Mouse (Mus musculus): ENCODE data around the gene Prrt1. TPM values are rescaled to one million over a fixed set of nuclear protein-coding genes. Genes with fewer than 3 reads are reported as not detected.

Prrt1 gene
- polyA plus RNA-seq, 1 experiment from 2014 or later = 0.16 TPM

- Histone ChIP-seq H3K4me3 (ENCODE audit: inconsistent target) (peak overlapping the region; percentile 75), H3K36me3 (ENCODE audit: inconsistent target) (peaks cover 11% of the 10 kb centered on the region; the same call in 1 of the 2 replicates), H3K27ac (peak overlapping the region; percentile 46; the same call in 1 of the 2 replicates), H3K79me2 (ENCODE audit: inconsistent target) (peaks cover 55% of the 10 kb centered on the region)
- 18% methylated on average over 31 of the region's 32 CpGs for WGBS (ENCODE audit: missing documents)
Measured at GRCm38 (mm10) chr17:34606186-34607039, 22.9 kb upstream of the Prrt1 start.

DNA sequence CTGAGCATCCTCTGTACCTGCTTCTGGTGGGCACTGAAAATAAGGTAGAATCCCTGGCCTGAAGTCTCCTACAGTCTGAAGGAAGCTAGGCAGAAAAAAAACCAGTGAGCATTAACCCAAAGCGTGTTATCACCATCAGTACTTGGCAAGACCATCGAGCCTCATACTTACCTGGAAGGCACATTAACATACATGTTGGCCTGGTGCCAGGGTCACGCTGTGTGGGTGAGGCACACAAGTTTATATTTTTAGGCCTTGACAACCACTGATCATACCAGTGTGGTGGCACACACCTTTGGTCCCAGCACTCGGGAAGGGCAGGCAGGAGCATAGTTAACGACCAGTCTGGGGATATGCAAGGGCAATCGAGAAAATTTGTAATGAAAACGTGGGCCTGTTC lies 21.3 kb upstream of the Prrt1 start:
- Histone ChIP-seq H3K4me3 (ENCODE audit: inconsistent target) (no peak overlapping the region), H3K79me2 (ENCODE audit: inconsistent target) (peaks cover 41% of the 10 kb centered on the region), H3K36me3 (ENCODE audit: inconsistent target) (peaks cover 26% of the 10 kb centered on the region; the same call in 1 of the 2 replicates), H3K27ac (no peak overlapping the region)
- 78% methylated on average over 7 of the region's 7 CpGs for WGBS (ENCODE audit: missing documents)

DNA sequence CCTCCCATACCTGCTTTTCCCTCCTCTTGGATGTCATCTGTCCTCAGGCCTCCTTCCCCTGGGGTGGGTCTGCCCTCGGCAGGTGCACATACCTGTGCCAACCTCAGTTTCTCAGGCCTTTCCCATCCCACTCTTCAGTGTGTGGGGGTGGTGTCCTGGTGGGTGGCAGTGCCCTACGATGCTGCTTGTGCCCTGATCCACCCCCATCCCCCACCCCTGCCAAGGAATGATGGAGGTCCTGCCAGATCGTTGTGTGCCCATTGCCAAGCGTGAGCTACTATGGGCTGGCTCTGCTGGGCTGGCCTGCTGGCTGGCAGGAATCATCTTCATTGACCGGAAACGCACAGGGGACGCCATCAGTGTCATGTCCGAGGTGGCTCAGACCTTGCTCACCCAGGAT lies 18.3 kb upstream of the Prrt1 start:
- WGBS (ENCODE audit: missing documents) = 92% methylated on average over 8 of the region's 8 CpGs
- peaks cover 36% of the 10 kb centered on the region for H3K79me2 ChIP-seq (ENCODE audit: inconsistent target)
- no peak overlapping the region for H3K27ac ChIP-seq
- no peak overlapping the region for H3K4me3 ChIP-seq (ENCODE audit: inconsistent target)
- peaks cover 43% of the 10 kb centered on the region; the same call in 1 of the 2 replicates for H3K36me3 ChIP-seq (ENCODE audit: inconsistent target)

DNA sequence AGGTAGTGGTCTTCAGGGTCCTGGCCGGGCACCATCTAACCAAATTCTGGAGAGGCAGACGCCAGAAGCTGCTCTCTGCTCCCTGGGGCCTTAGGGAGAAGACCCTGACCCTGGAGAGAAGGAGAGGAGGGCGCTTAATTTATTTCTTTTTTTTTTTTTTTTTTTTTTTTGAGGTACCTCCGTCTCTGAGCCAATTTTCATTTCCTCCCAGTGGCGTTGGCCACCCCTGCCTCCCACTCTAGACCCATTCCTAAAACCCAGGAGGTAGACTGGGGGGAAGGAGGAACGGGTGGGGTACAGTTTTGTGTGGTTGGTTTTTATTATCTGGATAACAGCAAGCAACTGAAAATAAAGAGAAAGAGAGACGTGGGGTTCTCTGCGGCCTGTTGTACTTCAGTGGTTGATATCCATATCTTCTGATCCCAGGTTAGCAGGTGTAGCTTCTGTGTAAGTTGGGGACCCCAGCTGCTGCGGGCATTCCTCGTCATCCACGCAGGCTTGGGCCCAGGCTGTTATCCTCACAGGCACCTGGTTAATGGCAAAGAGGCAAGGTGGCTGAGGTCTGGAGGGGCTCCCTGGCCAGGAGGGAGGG lies 16.2 kb upstream of the Prrt1 start:
- 78% methylated on average over 11 of the region's 11 CpGs for WGBS (ENCODE audit: missing documents)
- Histone ChIP-seq H3K27ac (no peak overlapping the region), H3K4me3 (ENCODE audit: inconsistent target) (no peak overlapping the region), H3K79me2 (ENCODE audit: inconsistent target) (peaks cover 15% of the 10 kb centered on the region), H3K36me3 (ENCODE audit: inconsistent target) (peaks cover 53% of the 10 kb centered on the region)

DNA sequence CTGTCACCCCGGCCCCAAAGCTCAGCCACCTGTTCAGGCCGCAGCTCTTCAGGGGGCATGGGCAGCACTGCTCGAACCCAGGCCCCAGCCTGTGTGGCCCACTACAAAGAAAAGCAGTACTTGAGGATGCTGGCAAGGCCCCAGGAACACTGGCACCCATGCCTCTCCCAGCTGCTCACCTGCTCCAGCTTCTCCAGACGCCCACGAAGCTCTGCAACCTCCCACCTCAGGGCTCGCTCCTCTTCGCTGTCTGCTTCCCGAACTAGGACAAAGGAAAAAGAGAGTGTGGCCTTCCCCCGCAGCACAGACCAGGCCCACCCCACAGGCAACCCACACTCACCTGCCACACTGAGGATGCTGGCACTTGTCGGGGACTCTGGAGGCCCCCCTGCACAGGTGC lies 15.5 kb upstream of the Prrt1 start:
- 98% methylated on average over 10 of the region's 10 CpGs for WGBS (ENCODE audit: missing documents)
- no peak overlapping the region for H3K27ac ChIP-seq
- peaks cover 8% of the 10 kb centered on the region; the same call in 1 of the 2 replicates for H3K79me2 ChIP-seq (ENCODE audit: inconsistent target)
- peaks cover 53% of the 10 kb centered on the region for H3K36me3 ChIP-seq (ENCODE audit: inconsistent target)
- no peak overlapping the region for H3K4me3 ChIP-seq (ENCODE audit: inconsistent target)

GRCm38 (mm10) chr17:34615871-34616270 lies 13.5 kb upstream of the Prrt1 start, which contains the start of gene Egfl8:
Egfl8 (minus strand) TSS chr17:34615971.
- 94% methylated on average over 5 of the region's 6 CpGs for WGBS (ENCODE audit: missing documents)
- Histone ChIP-seq H3K36me3 (ENCODE audit: inconsistent target) (peaks cover 48% of the 10 kb centered on the region), H3K79me2 (ENCODE audit: inconsistent target) (no peaks in the 10 kb centered on the region), H3K27ac (no peak within 1 kb of the TSS), H3K4me3 (ENCODE audit: inconsistent target) (no peak within 1 kb of the TSS)

GRCm38 (mm10) chr17:34618999-34619398 lies 10.3 kb upstream of the Prrt1 start:
- Histone ChIP-seq H3K4me3 (ENCODE audit: inconsistent target) (no peak overlapping the region), H3K27ac (no peak overlapping the region), H3K36me3 (ENCODE audit: inconsistent target) (peaks cover 46% of the 10 kb centered on the region), H3K79me2 (ENCODE audit: inconsistent target) (no peaks in the 10 kb centered on the region)
- WGBS (ENCODE audit: missing documents) = 18% methylated on average over 6 of the region's 6 CpGs

DNA sequence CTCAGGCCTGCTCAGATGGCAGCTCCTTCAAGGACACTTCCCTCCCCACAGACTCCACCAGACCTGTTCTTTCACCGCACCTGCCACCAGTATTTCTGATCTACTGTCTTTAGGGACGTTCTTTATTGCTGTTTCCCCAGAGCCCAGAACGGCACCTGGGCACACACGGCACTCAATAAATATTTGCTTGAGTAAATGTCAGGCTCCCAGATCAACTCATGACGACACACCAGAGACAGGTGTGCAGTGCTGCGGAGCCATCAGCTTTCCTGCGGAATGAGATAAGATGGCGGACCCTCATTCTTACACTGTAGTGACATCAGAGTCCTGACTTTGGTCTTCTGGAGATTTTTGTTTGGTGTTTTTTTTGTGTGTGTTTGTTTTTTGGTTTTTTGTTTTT lies 8.3 kb upstream of the Prrt1 start:
- Histone ChIP-seq H3K27ac (no peak overlapping the region), H3K4me3 (ENCODE audit: inconsistent target) (no peak overlapping the region), H3K36me3 (ENCODE audit: inconsistent target) (peaks cover 48% of the 10 kb centered on the region), H3K79me2 (ENCODE audit: inconsistent target) (peaks cover 10% of the 10 kb centered on the region; the same call in 1 of the 2 replicates)
- WGBS (ENCODE audit: missing documents) = 95% methylated on average over 8 of the region's 8 CpGs

- H3K27ac ChIP-seq = no peak overlapping the region
- H3K36me3 ChIP-seq (ENCODE audit: inconsistent target) = peaks cover 37% of the 10 kb centered on the region
- peaks cover 17% of the 10 kb centered on the region; the same call in 1 of the 2 replicates for H3K79me2 ChIP-seq (ENCODE audit: inconsistent target)
- 89% methylated on average over 9 of the region's 9 CpGs for WGBS (ENCODE audit: missing documents)
- H3K4me3 ChIP-seq (ENCODE audit: inconsistent target) = no peak overlapping the region
Measured at GRCm38 (mm10) chr17:34623161-34623560, 6.2 kb upstream of the Prrt1 start.

DNA sequence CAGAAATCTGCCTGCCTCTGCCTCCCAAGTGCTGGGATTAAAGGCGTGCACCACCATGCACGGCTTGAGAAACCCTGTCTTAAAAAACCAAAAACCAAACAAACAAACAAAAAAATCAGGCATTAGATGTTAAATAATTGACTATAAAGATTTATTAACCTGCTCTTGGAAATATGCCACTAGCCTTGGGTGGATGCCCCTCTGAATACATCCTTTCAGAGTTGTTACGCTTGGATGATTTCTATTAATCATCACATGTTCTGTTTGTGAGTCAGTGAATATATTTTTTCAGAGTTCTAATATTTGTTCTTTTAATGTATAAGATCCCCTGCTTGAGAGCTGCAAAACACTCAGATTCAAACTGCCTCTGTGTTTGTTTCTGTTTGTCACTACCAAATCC lies 4.4 kb upstream of the Prrt1 start:
- no peak overlapping the region for H3K4me3 ChIP-seq (ENCODE audit: inconsistent target)
- H3K27ac ChIP-seq = no peak overlapping the region
- peaks cover 37% of the 10 kb centered on the region for H3K36me3 ChIP-seq (ENCODE audit: inconsistent target)
- WGBS (ENCODE audit: missing documents) = 93% methylated on average over 3 of the region's 3 CpGs
- peaks cover 17% of the 10 kb centered on the region; the same call in 1 of the 2 replicates for H3K79me2 ChIP-seq (ENCODE audit: inconsistent target)

- WGBS (ENCODE audit: missing documents) = 76% methylated on average over 16 of the region's 16 CpGs
- Histone ChIP-seq H3K36me3 (ENCODE audit: inconsistent target) (peaks cover 32% of the 10 kb centered on the region), H3K79me2 (ENCODE audit: inconsistent target) (peaks cover 17% of the 10 kb centered on the region; the same call in 1 of the 2 replicates), H3K27ac (no peak overlapping the region), H3K4me3 (ENCODE audit: inconsistent target) (peak overlapping the region; percentile 80)
Measured at GRCm38 (mm10) chr17:34626062-34626772, 3.1 kb upstream of the Prrt1 start.

DNA sequence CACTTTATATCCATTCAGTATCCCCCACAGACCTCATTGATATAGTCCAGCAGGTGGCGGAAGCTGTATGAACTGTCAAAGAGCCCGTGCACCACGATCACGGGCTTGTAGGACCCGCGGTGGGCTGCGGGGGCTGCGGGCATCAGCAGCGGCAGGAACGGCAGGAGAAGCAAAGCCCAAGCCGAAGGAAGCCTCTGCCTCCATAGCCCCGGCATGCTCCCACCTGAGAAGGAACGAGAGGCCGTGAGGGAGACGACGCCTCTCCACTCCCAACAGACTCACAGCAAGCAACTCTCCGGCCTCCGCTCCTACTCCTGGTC lies 2.6 kb upstream of the Prrt1 start:
- under 1% methylated on average over 18 of the region's 18 CpGs for WGBS (ENCODE audit: missing documents)
- Histone ChIP-seq H3K36me3 (ENCODE audit: inconsistent target) (peaks cover 28% of the 10 kb centered on the region), H3K79me2 (ENCODE audit: inconsistent target) (peaks cover 17% of the 10 kb centered on the region; the same call in 1 of the 2 replicates), H3K4me3 (ENCODE audit: inconsistent target) (peak overlapping the region; percentile 80), H3K27ac (peak overlapping the region; percentile 55)

GRCm38 (mm10) chr17:34627093-34627942 lies 2.0 kb upstream of the Prrt1 start:
- Histone ChIP-seq H3K36me3 (ENCODE audit: inconsistent target) (peaks cover 23% of the 10 kb centered on the region), H3K27ac (peak overlapping the region; percentile 92), H3K4me3 (ENCODE audit: inconsistent target) (peak overlapping the region; percentile 80), H3K79me2 (ENCODE audit: inconsistent target) (peaks cover 17% of the 10 kb centered on the region; the same call in 1 of the 2 replicates)
- 3% methylated on average over 44 of the region's 45 CpGs for WGBS (ENCODE audit: missing documents)
